Mouse (Mus musculus) kidney, adult 10 weeks (tissue): ENCODE results near the gene Gm13304. TPM values are rescaled to one million over a fixed set of nuclear protein-coding genes. Genes with fewer than 3 reads are reported as not detected.

Experiments
- polyA plus RNA-seq: library from polyadenylated mRNA; stranded (reverse); fragments of 350-450 nt; fragmentation: Illumina TruSeq; extraction: RNeasy Lipid Tissue Mini Kit (QIAGEN cat#74804); gene quantifications from one replicate; pipeline ENCODE4 v1.2.3, GENCODE M21; 2014; ENCODE audit warnings: low read depth, low replicate concordance

Gene Gm13304
- polyA plus RNA-seq, result not detected

GRCm38 (mm10) chr4:42114517-42114916, at the start of gene Gm13304:
Gm13304 (plus strand) TSS chr4:42114817.

DNA sequence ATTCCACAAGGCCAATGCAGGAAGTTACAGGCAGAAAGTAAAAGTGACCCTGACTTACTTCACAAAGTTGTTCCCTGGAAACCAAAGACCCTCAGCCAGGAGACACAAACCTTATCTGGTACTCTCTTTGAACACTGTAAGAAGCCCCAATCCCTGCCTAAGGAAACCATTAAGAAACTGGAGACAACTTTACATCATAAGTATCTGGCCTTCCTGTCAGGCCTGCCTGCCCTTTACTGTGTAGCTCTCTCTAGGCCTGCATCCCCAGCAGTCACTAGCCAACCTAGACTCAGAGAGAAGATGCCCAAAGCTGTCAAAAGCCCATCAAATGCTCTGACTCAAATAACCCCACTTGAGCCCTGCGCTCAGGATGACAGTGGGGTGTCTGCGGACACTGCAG, 23.7 kb upstream of the Gm13304 start, which contains the start of gene Gm3893:
Gm3893 (plus strand) TSS at position 301 of the 400 bp plus-strand sequence.

DNA sequence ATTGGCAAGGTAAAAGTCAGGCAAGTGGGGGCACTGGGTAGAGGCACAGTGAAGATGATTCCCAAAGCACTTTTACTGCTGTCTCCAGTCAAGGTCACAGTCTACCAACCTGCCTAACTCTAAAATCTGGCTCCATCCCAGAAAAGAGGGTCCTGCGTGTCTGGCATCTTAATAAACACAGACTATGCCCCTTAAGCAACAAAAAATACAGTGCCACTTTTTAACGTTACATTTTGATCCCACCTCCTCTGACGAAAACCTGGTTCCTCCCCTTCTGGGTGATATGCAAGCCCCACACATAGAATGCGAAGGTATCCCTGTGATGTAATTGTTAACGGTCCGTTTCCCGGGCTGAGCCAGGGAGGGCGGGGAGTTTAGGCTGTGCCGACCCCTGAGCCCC, 38.5 kb downstream of the Gm13304 start, which contains the start of gene Gm13306:
Gm13306 (plus strand) TSS at position 301 of the 400 bp plus-strand sequence.

Other genes starting within 250 kb of the Gm13304 start
- not detected for gene Gm21541, start 211.2 kb upstream of the Gm13304 start, polyA plus RNA-seq
- 0.93 TPM for gene Gm20878, start 173.2 kb upstream of the Gm13304 start, polyA plus RNA-seq
- gene Fam205a4, start 148.8 kb upstream of the Gm13304 start, polyA plus RNA-seq, result 0.40 TPM
- not detected for gene Gm21093, start 80.1 kb upstream of the Gm13304 start, polyA plus RNA-seq
- gene Gm3893, start 23.6 kb upstream of the Gm13304 start, polyA plus RNA-seq, result not detected
- gene Gm13306, start 38.6 kb downstream of the Gm13304 start, polyA plus RNA-seq, result not detected
- not detected for gene Gm13305, start 53.8 kb downstream of the Gm13304 start, polyA plus RNA-seq
- 0.53 TPM for gene Gm10600, start 125.8 kb downstream of the Gm13304 start, polyA plus RNA-seq
- gene Ccl21b, start 140.9 kb downstream of the Gm13304 start, polyA plus RNA-seq, result not detected
- gene Gm21953, start 179.4 kb downstream of the Gm13304 start, polyA plus RNA-seq, result not detected
- gene Fam205a3, start 203.5 kb downstream of the Gm13304 start, polyA plus RNA-seq, result not detected